Mouse (Mus musculus) frontal cortex, postnatal 36 days (tissue): ENCODE data around the gene Tpd52l1.
A peak's percentile ranks its signal among the peaks of the same experiment; 100 is the strongest.
"Not testable (repeated sequence)": the region's sequence is repeated elsewhere in the genome, so short reads cannot be mapped to it uniquely, and the experiment has no call there.

Experiments used
- DNase-seq, 2 experiments: peaks; one replicate each; pipeline ENCODE4 v3.0.0; 2022; ENCODE audit warnings: low spot score in 2 of 2

Gene Tpd52l1

DNA sequence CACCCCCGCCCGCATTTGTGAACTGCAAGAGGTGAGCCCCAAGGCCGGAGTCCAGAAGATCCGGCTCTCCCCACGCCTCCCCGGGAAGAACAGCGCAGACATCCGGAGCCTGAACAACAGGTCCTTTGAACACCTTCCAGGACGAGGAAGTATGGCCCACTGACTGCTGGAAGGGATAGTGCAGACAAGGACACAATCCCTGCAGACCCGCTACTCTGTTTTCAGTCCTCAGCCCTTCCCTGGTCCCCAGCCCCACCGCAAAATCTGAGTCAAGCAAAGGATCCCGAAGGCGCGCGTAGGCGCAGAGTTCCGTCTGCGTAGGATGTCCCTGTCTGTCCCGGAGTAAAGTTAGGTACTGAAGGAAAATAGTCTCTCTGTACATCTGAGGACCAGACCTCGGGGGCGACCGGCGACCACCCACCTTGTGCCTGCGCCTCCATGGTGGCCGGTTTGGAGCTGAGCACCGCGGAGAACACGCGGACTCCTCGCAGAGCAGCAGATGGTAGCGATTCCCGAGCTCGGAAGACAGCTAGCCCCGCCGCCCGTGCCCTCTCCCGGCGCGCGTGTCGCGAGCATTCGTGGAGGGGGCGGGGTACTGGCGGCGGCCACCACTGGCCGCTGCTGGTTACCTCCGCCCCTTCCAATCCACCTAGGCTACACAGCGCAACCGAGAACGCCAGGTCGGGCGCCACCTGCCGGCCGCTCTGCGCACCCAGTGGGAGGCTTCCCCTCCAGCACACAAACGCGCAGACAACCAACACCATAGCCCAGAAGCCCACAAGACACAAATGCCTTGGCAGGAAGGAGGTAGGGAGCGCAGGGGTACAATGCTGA is at the start of gene Tpd52l1:
TSS of gene Tpd52l1 (minus strand) at position 668 of the 834 bp plus-strand sequence.
- peak; percentile 85 to 86 for DNase-seq

DNA sequence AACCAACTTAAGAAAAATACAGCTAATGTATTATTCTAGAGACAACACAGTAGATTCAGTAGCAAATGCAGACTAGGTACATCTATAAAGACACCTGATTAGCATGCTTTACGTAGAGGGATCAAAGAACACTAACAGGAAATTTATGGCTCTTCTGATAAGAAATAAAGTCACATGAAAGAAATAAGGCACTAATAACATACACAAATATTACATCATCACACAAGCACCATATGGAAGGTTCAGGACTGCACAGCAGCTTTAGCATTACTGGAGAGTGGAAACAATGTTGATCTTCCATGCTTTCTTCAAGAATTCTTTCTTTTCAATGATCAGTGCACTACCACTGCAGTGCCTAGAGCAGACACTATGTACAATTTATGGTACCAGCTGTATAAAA is 48.5 kb upstream of the Tpd52l1 start:
- DNase-seq: no peak

- no peak for DNase-seq
These were observed 21.5 kb upstream of the Tpd52l1 start for GRCm38 (mm10) chr10:31467043-31467898.

DNA sequence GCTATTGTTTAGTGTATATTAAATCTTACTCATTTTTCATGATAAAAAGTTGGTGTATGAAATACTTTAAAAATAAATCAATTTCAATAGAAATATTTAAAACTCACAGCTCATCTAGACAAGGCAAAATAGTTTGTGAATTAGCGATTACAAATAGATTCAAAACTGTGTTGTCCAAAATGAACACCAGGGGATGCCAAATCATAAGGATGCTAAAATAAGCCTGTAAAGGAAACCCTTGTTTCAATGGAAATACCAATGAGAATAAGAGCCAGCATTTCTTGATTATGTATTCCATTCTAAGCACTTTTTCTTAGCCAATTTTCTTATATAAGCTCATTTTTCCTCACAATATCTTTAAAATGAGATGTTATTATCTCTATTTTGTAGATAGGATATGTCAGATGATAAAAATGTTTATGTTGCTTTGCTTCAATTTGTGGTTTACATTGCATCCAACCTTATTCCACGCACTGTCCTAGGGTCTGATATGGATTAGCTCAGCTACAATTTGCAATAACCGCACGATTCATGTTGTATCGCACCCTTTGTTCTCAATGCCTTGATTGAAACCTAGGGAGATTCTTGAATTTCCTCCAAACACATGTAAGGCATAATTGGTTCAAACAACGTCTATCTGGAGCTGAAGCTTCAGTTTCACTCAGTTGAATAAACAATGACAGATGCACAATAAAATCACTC is 20.2 kb upstream of the Tpd52l1 start:
- DNase-seq: peak in 1 of 2 experiments; percentile 20

DNA sequence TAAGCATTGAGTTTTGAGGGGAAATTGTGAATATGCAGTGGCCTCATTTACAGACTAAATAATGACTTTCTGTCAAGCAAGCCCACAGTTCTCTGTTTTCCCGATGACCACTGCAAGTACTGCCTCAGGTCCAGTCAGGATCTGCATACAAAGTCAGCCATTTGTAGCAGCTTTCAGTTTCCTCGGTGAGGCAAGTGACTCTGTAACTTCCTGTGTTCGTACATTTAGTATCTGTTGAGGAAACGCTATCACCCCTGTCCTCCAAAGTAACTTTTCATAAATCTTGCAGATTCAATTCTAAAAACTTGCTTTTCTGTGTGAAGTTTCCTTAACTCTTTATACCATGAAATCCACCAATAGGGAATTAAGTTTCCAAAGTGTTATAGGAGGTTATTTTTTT is 19.7 kb upstream of the Tpd52l1 start:
- no peak for DNase-seq

DNA sequence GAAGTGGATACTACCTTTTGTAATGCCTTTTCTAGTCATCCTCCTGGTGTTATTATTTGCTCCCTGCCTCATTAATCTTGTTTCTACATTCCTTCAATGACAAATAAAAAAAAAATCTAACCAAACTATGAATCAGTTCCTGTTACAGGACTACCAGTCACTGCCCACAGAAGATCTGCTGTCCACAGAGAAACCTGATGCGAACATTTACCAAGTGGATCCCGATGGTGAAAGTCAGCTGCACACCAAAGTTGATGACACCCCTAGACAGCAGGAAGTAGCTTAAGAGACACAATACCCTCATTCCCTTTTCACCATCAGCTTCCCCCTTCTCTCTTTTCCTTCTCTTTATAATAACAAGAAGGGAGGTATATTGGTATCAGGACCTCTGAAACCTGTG is 17.3 kb upstream of the Tpd52l1 start:
- no peak for DNase-seq

- no peak for DNase-seq
These were observed 11.0 kb upstream of the Tpd52l1 start for GRCm38 (mm10) chr10:31456806-31457205.

DNA sequence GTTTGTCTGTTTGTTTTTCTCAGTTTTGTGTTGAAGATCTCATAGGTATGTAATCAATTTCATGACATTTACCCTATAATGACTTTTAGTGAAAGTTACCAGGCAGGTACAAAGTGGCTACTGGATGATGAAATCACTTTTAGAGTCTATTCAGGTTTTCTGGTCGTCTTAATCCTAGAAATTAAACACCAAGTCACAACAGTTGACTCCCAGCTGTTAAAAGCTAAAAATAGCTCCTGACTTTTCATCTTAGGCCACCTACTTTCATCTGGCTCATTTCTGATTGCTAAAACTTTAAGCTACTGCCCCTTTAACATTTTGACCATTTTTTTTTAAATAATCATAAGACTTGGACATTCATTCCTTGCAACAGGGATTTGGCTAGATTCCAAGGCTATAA is 1.3 kb upstream of the Tpd52l1 start:
- no peak for DNase-seq

- DNase-seq: no peak
These were observed 1.6 kb downstream of the Tpd52l1 start for GRCm38 (mm10) chr10:31444206-31444605.

DNA sequence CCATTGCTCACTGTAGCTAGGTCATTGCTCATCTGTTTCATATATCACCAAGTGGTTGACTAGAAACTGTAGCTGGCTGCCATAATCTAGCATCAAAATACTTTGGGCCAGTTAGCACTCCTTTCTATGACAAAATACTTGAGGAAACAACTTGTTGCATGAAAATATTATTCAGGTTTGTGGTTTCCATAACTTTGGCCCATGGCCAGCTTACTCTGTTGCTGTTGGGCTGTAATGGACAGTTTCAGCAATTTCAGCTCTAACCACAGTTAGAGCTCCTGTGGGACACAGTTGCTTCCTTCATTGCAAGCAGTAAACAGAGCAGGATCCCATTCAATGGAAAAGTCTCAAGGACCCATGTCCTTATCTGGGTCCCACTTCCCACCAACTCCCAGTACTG is 4.3 kb downstream of the Tpd52l1 start:
- no peak for DNase-seq

DNA sequence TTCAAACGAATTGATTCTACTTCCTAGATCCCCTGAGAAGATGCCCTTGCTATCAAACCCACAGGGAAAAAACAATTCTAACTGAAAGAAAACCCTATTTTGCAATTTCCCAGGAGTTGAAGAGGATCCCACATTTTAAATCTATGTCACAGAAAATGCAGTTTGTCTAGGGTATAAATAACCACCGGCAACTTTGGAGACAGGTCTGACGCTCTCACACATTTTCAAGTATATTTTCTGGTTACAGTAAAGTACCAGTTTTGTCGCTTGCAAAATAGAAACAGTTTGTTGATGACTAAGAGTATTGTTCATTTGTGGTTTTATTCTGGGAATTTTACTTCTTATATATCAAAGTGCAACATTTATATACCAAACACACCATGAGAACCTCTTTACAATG is 9.7 kb downstream of the Tpd52l1 start:
- no peak for DNase-seq

- DNase-seq: no peak
These were observed 27.8 kb downstream of the Tpd52l1 start for GRCm38 (mm10) chr10:31417956-31418355.

- no peak for DNase-seq
These were observed 52.8 kb downstream of the Tpd52l1 start for GRCm38 (mm10) chr10:31392990-31393389.

- DNase-seq: no peak
These were observed 54.9 kb downstream of the Tpd52l1 start for GRCm38 (mm10) chr10:31390777-31391395.

DNA sequence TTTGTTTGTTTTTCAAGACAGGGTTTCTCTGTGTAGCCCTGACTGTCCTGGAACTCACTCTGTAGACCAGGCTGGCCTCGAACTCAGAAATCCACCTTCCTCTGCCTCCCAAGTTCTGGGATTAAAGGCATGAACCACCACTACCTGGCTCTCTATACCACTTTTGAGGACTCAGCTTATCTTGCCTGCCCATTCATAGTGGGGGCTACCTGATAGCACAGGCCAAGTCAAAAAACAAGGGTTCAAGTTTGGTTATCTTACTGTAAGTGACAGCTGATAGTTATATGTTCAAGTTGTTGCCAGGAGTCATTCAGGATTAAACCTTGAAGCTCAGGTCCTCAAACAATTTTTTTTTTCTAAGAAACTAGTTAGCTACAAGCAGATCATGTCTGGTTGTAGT is 57.2 kb downstream of the Tpd52l1 start:
- not testable (repeated sequence) for DNase-seq

DNA sequence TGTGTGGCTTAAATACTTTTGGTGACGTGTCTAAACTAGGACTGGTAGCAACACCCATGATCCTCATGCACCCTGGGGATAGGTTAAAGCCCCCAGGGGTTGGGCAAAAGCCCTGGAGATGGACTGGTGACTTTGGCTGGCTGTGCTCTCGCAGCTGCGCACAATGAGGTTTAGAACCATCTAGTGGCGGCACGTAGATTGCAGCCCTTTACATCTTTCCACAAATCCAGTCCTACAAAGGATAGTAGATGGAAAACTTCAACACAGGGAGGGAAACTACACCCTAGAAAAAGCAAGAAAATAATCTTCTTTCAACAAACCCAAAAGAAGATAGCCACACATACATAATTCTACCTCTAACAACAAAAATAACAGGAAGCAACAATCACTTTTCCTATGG is 75.6 kb downstream of the Tpd52l1 start:
- peak in 1 of 2 experiments; percentile 6 for DNase-seq

DNA sequence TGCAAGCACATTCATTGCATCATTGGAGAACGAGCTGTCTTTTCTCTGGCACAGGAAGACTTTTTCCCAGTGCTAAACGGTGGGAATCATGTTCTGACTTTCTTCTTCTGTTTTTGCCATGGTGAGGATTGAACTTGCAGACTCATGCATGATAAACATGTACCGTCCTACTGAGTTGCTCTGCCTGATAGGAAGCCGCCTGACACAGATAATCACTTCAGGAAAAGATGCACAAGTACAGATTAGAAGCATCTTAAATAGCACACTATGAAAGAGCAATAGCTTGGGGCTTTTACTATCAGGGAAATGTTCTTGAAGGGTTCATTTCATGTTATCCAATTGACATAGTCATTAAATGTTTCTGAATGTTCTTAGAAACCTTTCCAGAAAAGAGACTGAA is 86.0 kb downstream of the Tpd52l1 start:
- DNase-seq: no peak

DNA sequence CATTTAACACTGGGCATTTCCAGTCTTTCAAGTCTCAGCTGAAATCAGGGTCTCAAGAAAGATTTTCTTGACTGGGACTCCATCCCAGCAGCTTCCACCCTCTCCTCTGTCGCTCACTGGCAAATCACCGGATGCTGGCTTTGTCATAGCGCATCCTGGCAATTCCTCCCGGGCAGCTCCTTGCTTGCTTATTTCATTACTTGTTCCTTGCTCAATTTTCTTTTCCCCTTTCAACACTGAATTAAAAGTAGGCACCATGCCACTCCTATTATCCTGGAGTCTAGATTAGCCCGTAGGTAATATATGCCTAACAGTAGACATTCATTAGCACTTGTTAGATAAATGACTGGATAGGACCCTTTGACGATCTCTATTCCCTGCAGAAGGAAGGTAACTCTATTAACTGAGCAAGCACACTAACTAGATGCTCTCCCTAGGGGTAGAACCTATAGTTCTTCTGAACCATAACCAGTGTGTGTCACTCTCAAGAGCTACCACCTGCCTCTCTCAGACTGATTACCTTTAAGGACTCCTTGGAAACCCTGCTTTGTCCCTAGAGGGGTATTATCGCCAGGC is 90.8 kb downstream of the Tpd52l1 start:
- DNase-seq: no peak

DNA sequence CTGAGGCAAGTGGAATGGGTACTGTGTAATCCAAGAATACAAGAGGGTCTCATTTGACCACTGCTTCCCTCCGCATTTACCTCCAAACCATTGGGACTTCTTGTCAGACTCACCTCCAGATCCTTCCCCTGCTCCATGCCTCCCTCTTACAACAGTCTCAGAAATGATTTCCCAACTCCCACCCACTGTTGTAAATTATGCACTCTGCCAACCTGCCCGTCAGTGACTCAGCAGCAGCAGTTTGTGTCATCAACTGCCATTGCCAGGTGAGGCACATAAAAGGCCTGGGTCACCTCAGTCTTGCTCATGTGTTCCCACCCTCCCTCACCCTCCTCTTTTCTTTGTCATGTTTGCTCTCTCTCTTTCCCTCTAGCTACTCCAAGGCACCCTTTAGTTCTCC is 91.6 kb downstream of the Tpd52l1 start:
- DNase-seq: no peak

- DNase-seq: no peak
These were observed 92.8 kb downstream of the Tpd52l1 start for GRCm38 (mm10) chr10:31352845-31353427.

DNA sequence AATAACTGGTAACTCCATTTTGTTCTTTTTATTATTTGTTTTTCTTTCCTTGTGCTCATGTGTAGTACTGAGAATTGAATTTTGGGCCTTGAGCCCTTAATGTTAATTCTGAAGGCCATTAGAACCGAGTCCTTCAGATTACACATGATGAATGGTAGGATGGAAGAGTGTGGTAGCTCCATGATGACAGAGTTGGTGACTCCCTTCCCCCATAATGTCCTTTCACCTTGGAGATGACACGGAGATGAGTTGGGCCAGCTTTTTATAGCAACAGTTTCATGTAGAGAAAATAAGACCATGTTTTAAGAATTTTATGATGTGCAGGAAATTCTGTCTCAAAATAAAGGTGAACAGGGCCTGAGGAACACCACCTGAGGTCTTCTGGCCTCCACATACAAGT is 94.7 kb downstream of the Tpd52l1 start:
- no peak for DNase-seq
